Mouse (Mus musculus) heart, embryonic 13.5 days (tissue): ENCODE measurements around the gene Il13. TPM values are rescaled to one million over a fixed set of nuclear protein-coding genes. Genes with fewer than 3 reads are reported as not detected.

ENCODE experiments used
- ATAC-seq: fragments of 200-750 bp; cut with Nextera tagmentation; 2 replicates; pipeline ENCODE4 v1.8.0; 2017; ENCODE audit warnings: moderate TSS enrichment; ENCODE audit not compliant: insufficient number of reproducible peaks, low FRiP score, low TSS enrichment; ENCODE audit errors: extremely low read depth
- H3K27ac ChIP-seq: fragments of 300-500 bp; sonication (generic); replicated peaks from 2 replicates; pipeline ENCODE4 v1.5.1; 2015; ENCODE audit warnings: moderate library complexity, mild to moderate bottlenecking, inconsistent platforms
- H3K27me3 ChIP-seq: fragments of 300-500 bp; sonication (generic); replicated peaks from 2 replicates; pipeline ENCODE4 v1.6.1; 2015; ENCODE audit warnings: mild to moderate bottlenecking, inconsistent platforms
- H3K36me3 ChIP-seq: fragments of 300-500 bp; sonication (generic); 2 replicates; pipeline ENCODE4 v1.6.1; 2015; ENCODE audit warnings: mild to moderate bottlenecking, inconsistent platforms
- H3K4me1 ChIP-seq: fragments of 300-500 bp; sonication (generic); 2 replicates; pipeline ENCODE4 v1.6.1; 2015; ENCODE audit warnings: inconsistent platforms
- H3K4me2 ChIP-seq: fragments of 300-500 bp; sonication (generic); 2 replicates; pipeline ENCODE4 v1.6.1; 2015; ENCODE audit warnings: inconsistent platforms, mild to moderate bottlenecking, moderate library complexity
- H3K4me3 ChIP-seq: fragments of 300-500 bp; sonication (generic); 2 replicates; pipeline ENCODE4 v1.5.1; 2015; ENCODE audit warnings: moderate library complexity, mild to moderate bottlenecking, inconsistent platforms
- H3K9ac ChIP-seq: fragments of 300-500 bp; sonication (generic); 2 replicates; pipeline ENCODE4 v1.6.1; 2015; ENCODE audit warnings: inconsistent platforms, mild to moderate bottlenecking, moderate library complexity
- H3K9me3 ChIP-seq: fragments of 300-500 bp; sonication (generic); 2 replicates; pipeline ENCODE4 v1.6.1; 2016; ENCODE audit warnings: inconsistent platforms
- WGBS: fragments of 180-500 bp; shearing (Covaris S2); methylation state at CpG from one replicate; pipeline ENCODE4 v1.1.7; 2015; ENCODE audit warnings: mixed read lengths; 5-methylcytosine and 5-hydroxymethylcytosine counted together
- polyA plus RNA-seq: library from polyadenylated mRNA; unstranded; fragments of >200 nt; fragmentation: Nextera tagmentation; extraction: Ambion mirVana; gene quantifications from 2 replicates; pipeline ENCODE4 v1.2.1, GENCODE M21; 2015

Gene Il13
- polyA plus RNA-seq, 1 experiment from 2014 or later = not detected

DNA sequence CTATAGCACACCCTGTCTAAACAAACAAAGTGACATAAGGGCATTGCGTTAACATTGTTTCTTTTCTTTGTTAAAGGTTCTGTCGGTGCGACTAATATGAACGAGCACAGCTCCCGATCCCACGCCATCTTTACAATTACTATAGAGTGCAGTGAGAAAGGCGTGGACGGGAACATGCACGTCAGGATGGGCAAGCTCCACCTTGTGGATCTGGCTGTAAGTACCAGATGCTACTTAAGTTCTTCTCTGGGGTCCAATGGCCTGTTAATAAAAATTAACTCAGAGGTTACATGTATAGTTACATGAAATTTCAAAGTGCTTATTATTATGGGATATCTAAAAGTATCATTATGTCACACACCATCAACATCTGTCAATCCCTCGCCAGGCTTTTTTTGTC lies 51.4 kb downstream of the Il13 start:
- no peaks in the 10 kb centered on the region for H3K27me3 ChIP-seq
- 0 out of 2 replicates have a peak, but pooled peaks cover 6% of the 10 kb centered on the region for H3K4me1 ChIP-seq
- H3K4me2 ChIP-seq = no peak overlapping the region
- H3K9me3 ChIP-seq = no peaks in the 10 kb centered on the region
- H3K36me3 ChIP-seq = peaks cover 77% of the 10 kb centered on the region
- no peak for ATAC-seq
- no peak overlapping the region for H3K4me3 ChIP-seq
- no peak overlapping the region for H3K27ac ChIP-seq
- H3K9ac ChIP-seq = no peak overlapping the region
- WGBS = 78% methylated on average over 10 of the region's 10 CpGs

Other genes with a start within 250 kb of the Il13 start
- gene Leap2, start 211.5 kb downstream of the Il13 start, polyA plus RNA-seq = 0.51 TPM in 2 replicates
- 1,048 and 1,267 TPM in 2 replicates for gene Uqcrq, start 203.9 kb downstream of the Il13 start, polyA plus RNA-seq
- 0.91 and 1.2 TPM in 2 replicates for gene Gdf9, start 203.7 kb downstream of the Il13 start, polyA plus RNA-seq
- gene Gm10447, start 177.6 kb downstream of the Il13 start, polyA plus RNA-seq = 0.09 and 0.14 TPM in 2 replicates
- 3.0 TPM in 2 replicates for gene Shroom1, start 177.5 kb downstream of the Il13 start, polyA plus RNA-seq
- not detected in 2 replicates for gene Gm9837, start 164.2 kb downstream of the Il13 start, polyA plus RNA-seq
- gene Gm9945, start 154.5 kb downstream of the Il13 start, polyA plus RNA-seq = not detected in 2 replicates
- gene Sowaha, start 154.4 kb downstream of the Il13 start, polyA plus RNA-seq = 0.27 and 0.47 TPM in 2 replicates
- 18.0 and 18.3 TPM in 2 replicates for gene Sept8, start 115.4 kb downstream of the Il13 start, polyA plus RNA-seq
- gene Kif3a, start 67.3 kb downstream of the Il13 start, polyA plus RNA-seq = 37.3 and 41.5 TPM in 2 replicates
- 0.40 and 0.79 TPM in 2 replicates for gene Il4, start 16.0 kb downstream of the Il13 start, polyA plus RNA-seq
- gene Rad50, start 72.6 kb upstream of the Il13 start, polyA plus RNA-seq = 19.1 and 20.3 TPM in 2 replicates
- gene Il5, start 86.1 kb upstream of the Il13 start, polyA plus RNA-seq = not detected in 2 replicates
- 8.6 and 10.0 TPM in 2 replicates for gene Irf1, start 135.3 kb upstream of the Il13 start, polyA plus RNA-seq
- gene Gm17334, start 138.5 kb upstream of the Il13 start, polyA plus RNA-seq = 0.21 TPM in 1 of 2 replicates, not detected in the other
- 0.22 and 0.25 TPM in 2 replicates for gene Gm12216, start 224.6 kb upstream of the Il13 start, polyA plus RNA-seq